Mouse (Mus musculus) heart, adult 8-10 months (tissue): Measurements from ENCODE around the gene Tmem33. TPM values are rescaled to one million over a fixed set of nuclear protein-coding genes. Genes with fewer than 3 reads are reported as not detected.
A peak's percentile ranks its signal among the peaks of the same experiment; 100 is the strongest.

Experiments used
- DNase-seq: peaks from one replicate; pipeline ENCODE4 v3.0.0; 2022; ENCODE audit warnings: low spot score
- total RNA-seq, 4 experiments: library from RNA; stranded (reverse); gene quantifications; 2 replicates each; pipeline ENCODE4 v1.2.4; 2022

Gene Tmem33
- total RNA-seq, result 10 to 100 TPM; 42.7 to 56.8 (median 49.0) TPM

- peak; percentile 98 for DNase-seq
Observed at GRCm38 (mm10) chr5:67260531-67261371, at the start of gene Tmem33. Gene Tmem33, plus strand, starts transcription at chr5:67260565.

GRCm38 (mm10) chr5:67213168-67213567 is 47.2 kb upstream of the Tmem33 start:
- DNase-seq, result no peak

- DNase-seq, result no peak
Observed at GRCm38 (mm10) chr5:67215121-67216030, 45.0 kb upstream of the Tmem33 start.

DNA sequence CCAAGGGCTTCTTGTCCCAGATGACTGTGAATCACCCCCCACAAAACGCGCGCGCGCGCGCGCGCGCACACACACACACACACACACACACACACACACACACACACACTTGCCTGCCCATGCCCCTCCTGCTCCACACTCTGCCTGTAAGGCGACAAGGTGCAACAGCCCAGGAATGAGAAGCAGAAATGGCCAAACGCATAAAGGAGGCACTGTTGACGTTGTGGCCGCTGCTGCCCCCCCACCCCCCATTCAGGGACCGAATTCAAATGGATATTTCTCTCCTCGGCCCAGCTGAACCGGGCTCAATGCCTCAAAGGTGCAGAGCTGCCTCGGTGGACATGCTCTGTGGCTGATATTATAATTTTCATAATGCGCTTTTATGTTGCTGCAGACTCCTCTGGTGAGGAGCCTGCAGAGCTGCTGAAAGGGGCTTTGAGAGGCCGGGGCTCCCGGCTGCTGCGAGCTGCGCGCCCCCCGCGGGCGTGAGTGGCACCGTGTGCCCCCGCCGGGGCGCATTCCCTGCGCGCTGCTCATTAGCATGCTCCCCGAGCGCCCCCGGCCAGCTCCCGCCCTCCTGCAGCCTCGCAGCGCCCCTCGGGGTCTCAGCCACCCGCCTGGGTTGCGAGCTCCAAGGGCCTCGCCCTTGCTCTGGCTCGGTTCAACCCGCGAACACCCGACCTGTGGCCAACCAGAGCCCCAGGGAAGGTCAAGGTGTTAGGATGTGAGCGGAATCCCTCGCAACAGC is 44.2 kb upstream of the Tmem33 start:
- no peak for DNase-seq

DNA sequence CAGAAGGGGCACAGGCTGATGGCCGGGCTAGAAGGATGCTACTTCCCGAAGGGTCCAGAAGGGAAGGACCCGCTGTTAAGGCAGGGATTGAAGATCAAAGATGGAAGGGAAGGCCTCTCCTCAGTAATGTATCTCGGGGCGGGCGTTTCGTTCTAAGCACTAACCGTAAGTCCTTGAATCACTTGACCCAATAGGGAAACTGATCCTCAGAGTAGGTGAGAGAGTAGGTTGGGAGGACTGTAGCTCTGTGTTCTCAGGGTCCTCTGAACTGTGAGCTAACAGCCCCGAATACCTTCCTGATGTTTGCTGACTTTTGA is 43.6 kb upstream of the Tmem33 start:
- no peak for DNase-seq

DNA sequence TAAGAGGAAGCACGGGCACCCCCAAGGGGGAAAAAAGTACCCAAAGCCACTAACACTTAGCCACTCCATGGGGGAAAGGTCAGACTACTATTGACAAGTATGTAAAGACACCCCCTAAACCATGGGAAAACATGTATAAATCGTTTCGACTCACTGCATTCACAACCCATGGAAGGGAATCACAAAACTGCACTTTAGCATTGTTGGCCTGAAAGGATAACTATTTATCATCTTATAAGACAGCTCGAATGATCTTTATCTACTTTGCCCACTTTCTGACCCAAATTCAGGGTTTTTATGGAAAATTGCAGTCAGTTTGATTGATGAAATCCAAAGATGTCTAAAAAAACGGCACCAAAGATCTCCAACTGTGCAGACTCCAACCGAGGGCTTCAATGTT is 38.5 kb upstream of the Tmem33 start:
- no peak for DNase-seq

GRCm38 (mm10) chr5:67222440-67223390 is 37.6 kb upstream of the Tmem33 start:
- no peak for DNase-seq

GRCm38 (mm10) chr5:67223391-67224121 is 36.8 kb upstream of the Tmem33 start:
- DNase-seq, result no peak

- no peak for DNase-seq
Observed at GRCm38 (mm10) chr5:67224122-67224502, 36.3 kb upstream of the Tmem33 start.

GRCm38 (mm10) chr5:67225758-67226157 is 34.6 kb upstream of the Tmem33 start:
- no peak for DNase-seq

- no peak for DNase-seq
Observed at GRCm38 (mm10) chr5:67227261-67227660, 33.1 kb upstream of the Tmem33 start.

DNA sequence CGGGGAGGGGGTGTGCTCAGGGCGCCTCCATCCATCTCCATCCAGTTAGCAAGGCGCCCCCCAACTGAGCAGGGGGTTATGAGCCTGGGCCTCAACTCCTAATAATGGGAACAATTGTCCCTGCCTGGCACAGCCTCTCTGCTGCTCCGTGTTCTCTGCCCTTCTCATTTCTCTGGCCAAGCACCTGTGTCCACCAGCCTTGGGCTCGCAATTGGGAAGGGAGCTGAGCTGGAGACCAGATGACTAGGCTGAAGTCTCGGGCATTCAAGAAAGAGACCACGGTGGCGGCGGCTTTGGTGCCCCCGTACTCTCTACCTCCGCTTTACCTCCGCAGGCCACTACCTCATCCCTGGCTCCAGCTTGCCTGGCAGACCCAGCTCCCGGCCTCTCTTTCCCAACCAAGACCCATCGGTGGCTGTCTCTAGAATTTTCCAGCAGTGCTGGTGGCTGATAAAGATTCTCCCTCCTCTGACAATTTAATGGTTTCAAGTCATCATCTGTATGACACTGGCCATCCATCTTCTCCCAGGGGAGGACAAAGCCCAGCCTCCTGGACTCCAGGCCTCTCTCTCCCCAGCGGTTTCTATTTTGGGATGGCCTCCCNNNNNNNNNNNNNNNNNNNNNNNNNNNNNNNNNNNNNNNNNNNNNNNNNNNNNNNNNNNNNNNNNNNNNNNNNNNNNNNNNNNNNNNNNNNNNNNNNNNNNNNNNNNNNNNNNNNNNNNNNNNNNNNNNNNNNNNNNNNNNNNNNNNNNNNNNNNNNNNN is 32.5 kb upstream of the Tmem33 start:
- DNase-seq, result no peak

GRCm38 (mm10) chr5:67234682-67235081 is 25.7 kb upstream of the Tmem33 start:
- DNase-seq, result no peak

DNA sequence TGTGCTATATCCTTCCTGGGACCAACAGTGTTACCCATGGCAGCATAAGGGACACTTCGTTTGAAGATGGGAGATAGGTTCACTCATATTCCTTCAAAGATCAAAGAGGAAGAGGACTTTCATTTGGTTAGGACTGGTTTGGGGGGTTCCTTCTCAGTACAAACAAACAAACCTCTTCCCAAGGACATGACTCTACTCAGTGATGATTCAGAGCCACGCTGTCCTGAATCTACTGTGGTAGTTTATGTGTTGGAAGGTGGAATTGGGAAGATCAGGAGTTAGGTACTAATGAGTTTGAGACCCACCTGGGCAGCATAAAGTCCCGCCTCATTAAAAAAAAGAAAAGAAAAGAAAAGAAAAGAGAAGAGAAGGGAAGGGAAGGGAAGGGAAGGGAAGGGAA is 24.9 kb upstream of the Tmem33 start:
- DNase-seq, result no peak

DNA sequence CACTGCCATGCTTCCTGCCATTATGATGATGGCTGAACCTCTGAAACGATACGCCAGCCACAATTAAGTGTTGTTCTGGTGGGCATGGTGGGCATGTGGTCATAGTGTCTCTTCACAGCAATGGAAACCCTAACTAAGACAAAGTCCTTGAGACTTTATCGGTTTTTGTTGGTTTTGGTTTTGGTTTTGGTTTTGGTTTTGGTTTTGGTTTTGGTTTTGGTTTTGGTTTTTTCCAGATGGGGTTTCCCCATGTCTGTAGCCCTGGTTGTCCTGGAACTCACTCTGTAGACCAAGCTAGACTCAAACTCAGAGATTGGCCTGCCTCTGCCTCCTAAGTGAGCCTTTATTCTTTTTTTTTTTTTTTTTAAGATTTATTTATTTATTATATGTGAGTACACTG is 23.8 kb upstream of the Tmem33 start:
- DNase-seq, result no peak

DNA sequence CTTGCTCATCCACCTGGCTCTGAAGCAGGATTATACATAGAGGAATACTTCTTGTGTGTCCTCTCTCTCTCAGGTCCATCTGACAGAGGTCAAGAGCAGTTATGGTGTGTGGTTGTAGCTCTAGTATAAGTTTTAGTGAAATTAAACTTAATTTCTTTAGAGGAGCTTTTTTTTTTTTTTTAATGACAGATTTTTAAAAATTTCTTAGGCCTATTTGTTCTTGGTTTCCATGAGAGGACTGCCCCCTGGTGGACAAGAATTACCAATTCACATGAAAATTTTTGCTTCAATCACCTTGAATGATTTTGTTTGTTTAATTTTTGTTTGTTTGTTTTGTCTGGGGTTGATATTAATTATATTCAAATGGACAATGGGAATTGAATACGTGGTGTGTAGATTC is 22.1 kb upstream of the Tmem33 start:
- DNase-seq, result no peak

GRCm38 (mm10) chr5:67241713-67242112 is 18.7 kb upstream of the Tmem33 start:
- DNase-seq, result no peak

DNA sequence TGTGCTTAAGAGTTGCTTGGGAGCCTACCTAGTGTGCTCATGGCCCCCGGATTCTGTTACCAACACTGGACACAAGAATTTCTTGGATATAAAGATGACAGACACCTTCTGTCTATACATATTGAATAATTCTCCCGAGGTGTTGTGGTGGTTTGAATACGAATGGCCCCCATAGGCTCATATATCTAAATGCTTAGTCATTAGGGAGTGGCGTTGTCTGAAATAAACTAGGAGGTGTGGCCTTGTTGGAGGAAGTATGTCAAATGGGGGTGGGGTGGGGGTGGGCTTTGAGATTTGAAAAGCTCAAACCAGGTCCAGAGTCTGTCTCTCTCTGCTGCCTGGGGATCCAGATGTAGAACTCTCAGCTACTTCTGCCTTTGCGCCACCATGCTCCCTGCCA is 17.1 kb upstream of the Tmem33 start:
- DNase-seq, result no peak

DNA sequence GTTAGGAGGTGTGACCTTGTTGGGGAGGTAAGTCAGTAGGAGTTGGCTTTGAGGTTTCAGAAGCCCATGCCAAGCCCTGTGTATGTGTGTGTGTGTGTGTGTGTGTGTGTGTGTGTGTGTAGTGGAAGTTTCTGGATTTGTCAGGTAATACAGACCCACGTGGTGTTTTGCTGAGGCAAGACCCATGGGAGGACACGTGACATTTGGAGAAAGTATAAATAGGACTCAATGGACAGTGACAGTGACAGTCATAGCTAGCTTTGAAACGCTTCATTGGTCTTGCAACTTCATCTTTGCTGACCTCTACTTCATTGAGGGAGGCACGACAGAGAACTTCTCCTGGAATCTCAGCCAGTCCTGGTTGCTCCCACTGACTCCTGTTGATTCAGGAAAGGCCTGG is 8.1 kb upstream of the Tmem33 start:
- DNase-seq, result no peak

GRCm38 (mm10) chr5:67255664-67256063 is 4.7 kb upstream of the Tmem33 start:
- DNase-seq, result no peak
